Mouse (Mus musculus): Measurements from ENCODE around the gene Prkab1. TPM values are rescaled to one million over a fixed set of nuclear protein-coding genes. Genes with fewer than 3 reads are reported as not detected.

Gene Prkab1
- total and polyA plus RNA-seq, 2 experiments from 2014 or later: 47.2 to 55.6 TPM

DNA sequence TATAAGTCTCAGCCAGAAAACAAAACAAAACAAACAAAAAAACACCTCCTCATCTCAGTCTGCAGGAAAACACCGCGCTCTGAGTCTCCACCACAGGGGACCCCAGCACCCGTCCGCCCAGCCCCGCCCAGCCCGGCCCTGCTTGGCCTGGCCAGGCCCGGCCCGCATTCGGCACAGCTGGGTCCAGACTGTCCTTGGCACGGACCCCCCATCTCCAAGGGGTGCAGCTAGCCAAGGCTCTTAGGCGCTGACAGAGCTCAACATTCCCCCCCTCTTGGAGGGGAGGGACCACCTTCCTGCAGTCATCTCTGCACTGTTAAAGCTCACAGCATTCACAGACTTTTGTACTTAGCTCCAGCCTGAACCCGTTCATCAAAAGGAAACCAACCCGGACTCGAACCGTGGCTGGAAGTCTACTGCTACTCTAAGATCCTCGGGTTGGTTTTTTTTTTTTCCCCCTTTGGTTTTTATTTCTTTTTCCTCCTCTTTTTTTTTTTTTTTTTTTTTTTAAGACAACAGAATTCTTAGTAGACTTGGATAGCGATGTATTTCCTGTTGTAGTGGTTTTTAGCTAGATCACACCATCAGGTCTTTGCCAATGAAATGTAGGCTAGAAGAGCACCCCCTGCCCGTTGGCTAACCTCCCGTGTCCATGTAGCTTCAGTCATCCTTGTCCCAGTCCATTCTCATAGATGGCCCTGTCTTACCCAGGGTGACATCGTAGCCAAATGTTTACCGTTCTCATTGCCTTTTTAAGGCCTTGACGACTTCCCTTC is 17.8 kb downstream of the Prkab1 start:
- Histone ChIP-seq H3K36me3 (ENCODE audit: insufficient read depth) (no peaks in the 10 kb centered on the region), H3K27ac (ENCODE audit: low read depth, low read length) (no peak overlapping the region), H3K9ac (no peak overlapping the region), H3K9me3 (ENCODE audit: low read length) (no peaks in the 10 kb centered on the region), H3K4me1 (ENCODE audit: insufficient read depth) (no peaks in the 10 kb centered on the region), H3K4me3 (ENCODE audit: low read depth, low read length) (no peak overlapping the region), H3K4me2 (ENCODE audit: low read depth) (no peak overlapping the region), H3K27me3 (ENCODE audit: insufficient read depth, low read length) (no peaks in the 10 kb centered on the region)
- 68% methylated on average over 22 of the region's 22 CpGs for WGBS
- no peak for TF ChIP-seq CTCF (IDR thresholded peaks at IDR 0.05; ENCODE audit: low read depth)
- no peak for ATAC-seq
- DNase-seq: no peak

DNA sequence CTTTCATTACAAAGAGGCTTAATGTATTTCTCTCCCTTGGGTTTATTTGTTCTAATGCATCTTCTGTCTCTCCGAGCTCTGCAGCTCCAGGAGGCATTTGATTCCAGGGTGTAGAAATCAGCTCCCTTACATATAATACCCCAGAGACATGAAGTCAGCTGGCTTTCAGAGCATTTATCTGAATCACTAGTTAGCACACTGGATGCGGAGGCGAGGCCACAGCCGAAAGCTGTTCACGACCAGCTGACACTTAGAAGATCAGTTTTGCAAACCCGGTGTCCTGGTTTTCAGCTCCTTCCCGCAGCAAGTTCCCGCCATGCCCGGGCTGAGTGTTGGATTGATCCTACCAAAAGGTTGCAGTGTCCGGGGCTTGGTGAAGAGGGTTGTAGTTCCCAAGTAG is 20.0 kb downstream of the Prkab1 start:
- Histone ChIP-seq H3K9ac (no peak overlapping the region), H3K9me3 (ENCODE audit: low read length) (no peaks in the 10 kb centered on the region), H3K4me1 (ENCODE audit: insufficient read depth) (no peaks in the 10 kb centered on the region), H3K4me3 (ENCODE audit: low read depth, low read length) (no peak overlapping the region), H3K36me3 (ENCODE audit: insufficient read depth) (no peaks in the 10 kb centered on the region), H3K27me3 (ENCODE audit: insufficient read depth, low read length) (no peaks in the 10 kb centered on the region), H3K4me2 (ENCODE audit: low read depth) (no peak overlapping the region), H3K27ac (ENCODE audit: low read depth, low read length) (no peak overlapping the region)
- DNase-seq: no peak
- no peak for TF ChIP-seq CTCF (IDR thresholded peaks at IDR 0.05; ENCODE audit: low read depth)
- ATAC-seq: no peak
- 87% methylated on average over 10 of the region's 10 CpGs for WGBS

DNA sequence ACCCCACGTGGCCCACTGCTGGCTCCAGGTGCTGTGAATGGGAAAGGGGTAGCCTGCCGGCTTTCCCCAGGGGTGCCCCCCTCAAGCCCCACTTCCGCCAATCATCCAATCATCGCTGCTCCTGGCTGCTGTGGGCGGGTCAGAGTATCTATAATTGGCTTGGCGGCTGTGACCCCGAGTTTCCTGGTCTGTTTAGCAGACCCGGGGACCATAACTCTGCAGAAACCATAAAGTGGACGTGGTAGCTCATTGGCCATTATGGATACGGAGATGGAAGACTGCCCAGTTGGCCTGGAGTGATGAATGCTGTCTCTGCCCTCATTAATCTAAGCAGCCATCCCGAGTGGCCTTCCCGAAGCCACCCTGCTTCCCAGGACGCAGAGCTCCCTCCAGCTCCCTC is 20.5 kb downstream of the Prkab1 start:
- no peaks in the 10 kb centered on the region for H3K27me3 ChIP-seq (ENCODE audit: insufficient read depth, low read length)
- no peak overlapping the region for H3K27ac ChIP-seq (ENCODE audit: low read depth, low read length)
- TF ChIP-seq CTCF (IDR thresholded peaks at IDR 0.05; ENCODE audit: low read depth): no peak
- H3K36me3 ChIP-seq (ENCODE audit: insufficient read depth): no peaks in the 10 kb centered on the region
- no peak overlapping the region for H3K4me2 ChIP-seq (ENCODE audit: low read depth)
- no peaks in the 10 kb centered on the region for H3K4me1 ChIP-seq (ENCODE audit: insufficient read depth)
- ATAC-seq (no peak), DNase-seq (no peak)
- H3K9ac ChIP-seq: no peak overlapping the region
- 42% methylated on average over 13 of the region's 13 CpGs for WGBS
- no peaks in the 10 kb centered on the region for H3K9me3 ChIP-seq (ENCODE audit: low read length)
- no peak overlapping the region for H3K4me3 ChIP-seq (ENCODE audit: low read depth, low read length)

- Histone ChIP-seq H3K4me1 (ENCODE audit: insufficient read depth) (no peaks in the 10 kb centered on the region), H3K27me3 (ENCODE audit: insufficient read depth, low read length) (no peaks in the 10 kb centered on the region), H3K36me3 (ENCODE audit: insufficient read depth) (no peaks in the 10 kb centered on the region), H3K9me3 (ENCODE audit: low read length) (no peaks in the 10 kb centered on the region), H3K9ac (no peak overlapping the region), H3K4me3 (ENCODE audit: low read depth, low read length) (no peak overlapping the region), H3K4me2 (ENCODE audit: low read depth) (no peak overlapping the region), H3K27ac (ENCODE audit: low read depth, low read length) (no peak overlapping the region)
- no peak for TF ChIP-seq CTCF (IDR thresholded peaks at IDR 0.05; ENCODE audit: low read depth)
- DNase-seq (no peak), ATAC-seq (no peak)
- WGBS: 90% methylated on average over 8 of the region's 8 CpGs
Observed at GRCm38 (mm10) chr5:116003154-116003553, 21.2 kb downstream of the Prkab1 start.

DNA sequence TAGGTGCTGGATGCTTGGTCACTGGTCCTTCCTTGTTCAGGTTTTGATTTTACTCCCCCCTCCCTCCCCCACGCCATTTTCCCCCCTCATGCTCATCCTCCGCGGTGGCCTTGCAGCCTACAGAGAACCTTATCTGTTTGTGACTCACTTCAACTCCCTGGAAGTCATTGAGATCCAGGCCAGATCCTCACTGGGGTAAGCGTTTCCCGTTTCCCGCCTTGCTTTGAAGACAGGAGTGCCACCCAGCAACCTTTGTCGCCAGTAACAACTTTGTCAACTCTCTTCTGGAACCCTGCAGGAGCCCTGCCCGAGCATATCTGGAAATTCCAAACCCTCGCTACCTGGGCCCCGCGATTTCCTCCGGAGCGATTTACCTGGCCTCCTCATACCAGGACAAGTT is 26.9 kb downstream of the Prkab1 start:
- no peak overlapping the region for H3K4me3 ChIP-seq (ENCODE audit: low read depth, low read length)
- no peaks in the 10 kb centered on the region for H3K27me3 ChIP-seq (ENCODE audit: insufficient read depth, low read length)
- no peaks in the 10 kb centered on the region for H3K4me1 ChIP-seq (ENCODE audit: insufficient read depth)
- H3K4me2 ChIP-seq (ENCODE audit: low read depth): no peak overlapping the region
- DNase-seq (no peak), ATAC-seq (no peak)
- peaks cover 3% of the 10 kb centered on the region; the same call in 1 of the 2 replicates for H3K36me3 ChIP-seq (ENCODE audit: insufficient read depth)
- no peaks in the 10 kb centered on the region for H3K9me3 ChIP-seq (ENCODE audit: low read length)
- no peak overlapping the region for H3K27ac ChIP-seq (ENCODE audit: low read depth, low read length)
- H3K9ac ChIP-seq: no peak overlapping the region
- 83% methylated on average over 13 of the region's 13 CpGs for WGBS
- TF ChIP-seq CTCF (IDR thresholded peaks at IDR 0.05; ENCODE audit: low read depth): no peak

DNA sequence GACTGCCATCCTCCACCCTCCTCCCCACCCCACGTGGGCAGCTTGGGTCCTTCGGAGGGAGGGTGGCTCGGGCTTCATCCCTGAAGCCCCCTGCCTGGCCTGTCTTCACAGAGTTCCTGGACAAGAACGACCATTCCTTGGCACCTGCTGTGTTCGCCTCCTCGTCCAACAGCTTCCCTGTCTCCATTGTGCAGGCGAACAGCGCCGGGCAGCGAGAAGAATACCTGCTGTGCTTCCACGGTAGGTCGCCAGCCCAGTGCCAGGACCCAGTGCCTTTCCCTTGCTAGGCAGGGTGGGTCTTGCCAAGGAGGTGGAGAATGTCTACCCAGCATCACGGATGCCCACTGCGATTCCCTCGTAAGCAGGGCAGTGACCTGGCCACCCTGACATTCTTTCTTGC is 30.2 kb downstream of the Prkab1 start:
- Histone ChIP-seq H3K9ac (no peak overlapping the region), H3K9me3 (ENCODE audit: low read length) (peaks cover 9% of the 10 kb centered on the region), H3K27me3 (ENCODE audit: insufficient read depth, low read length) (no peaks in the 10 kb centered on the region), H3K4me1 (ENCODE audit: insufficient read depth) (no peaks in the 10 kb centered on the region), H3K4me3 (ENCODE audit: low read depth, low read length) (no peak overlapping the region), H3K4me2 (ENCODE audit: low read depth) (no peak overlapping the region), H3K36me3 (ENCODE audit: insufficient read depth) (peaks cover 25% of the 10 kb centered on the region), H3K27ac (ENCODE audit: low read depth, low read length) (no peak overlapping the region)
- 77% methylated on average over 15 of the region's 15 CpGs for WGBS
- no peak for ATAC-seq
- DNase-seq: no peak
- no peak for TF ChIP-seq CTCF (IDR thresholded peaks at IDR 0.05; ENCODE audit: low read depth)

DNA sequence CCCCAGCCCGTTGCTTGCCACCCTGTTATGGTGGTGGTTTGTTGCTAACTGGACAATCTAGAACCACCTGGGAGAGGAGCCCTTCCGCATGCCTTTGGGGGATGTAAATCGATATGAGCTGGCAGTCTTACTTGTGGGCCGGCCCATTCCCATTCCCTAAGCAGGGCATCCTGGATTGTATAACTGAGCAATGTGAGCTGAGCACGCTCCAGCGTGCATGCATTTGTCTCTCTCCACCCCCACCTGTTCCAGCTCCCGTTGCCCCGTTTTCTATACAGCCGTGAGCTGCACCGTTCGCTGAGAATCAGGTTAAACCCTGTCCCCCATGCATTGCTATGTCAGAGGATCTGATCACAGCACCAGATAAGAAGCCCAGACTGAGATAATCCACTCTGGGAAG is 32.6 kb downstream of the Prkab1 start:
- no peak overlapping the region for H3K4me2 ChIP-seq (ENCODE audit: low read depth)
- WGBS: 95% methylated on average over 11 of the region's 11 CpGs
- H3K9me3 ChIP-seq (ENCODE audit: low read length): peaks cover 9% of the 10 kb centered on the region
- no peak for TF ChIP-seq CTCF (IDR thresholded peaks at IDR 0.05; ENCODE audit: low read depth)
- no peak overlapping the region for H3K27ac ChIP-seq (ENCODE audit: low read depth, low read length)
- H3K36me3 ChIP-seq (ENCODE audit: insufficient read depth): peaks cover 35% of the 10 kb centered on the region
- no peak overlapping the region for H3K9ac ChIP-seq
- H3K27me3 ChIP-seq (ENCODE audit: insufficient read depth, low read length): no peaks in the 10 kb centered on the region
- ATAC-seq: no peak
- H3K4me3 ChIP-seq (ENCODE audit: low read depth, low read length): no peak overlapping the region
- DNase-seq: no peak
- H3K4me1 ChIP-seq (ENCODE audit: insufficient read depth): no peaks in the 10 kb centered on the region
